Mouse (Mus musculus) hindbrain, embryonic 14.5 days (tissue): ENCODE results near the gene Tfr2. TPM values are rescaled to one million over a fixed set of nuclear protein-coding genes. Genes with fewer than 3 reads are reported as not detected.

Experiments used
- ATAC-seq: fragments of 200-750 bp; cut with Nextera tagmentation; 2 replicates; pipeline ENCODE4 v1.8.0; 2017; ENCODE audit warnings: moderate number of reproducible peaks, mild to moderate bottlenecking, moderate TSS enrichment, moderate library complexity; ENCODE audit not compliant: low FRiP score
- DNase-seq: peaks from one replicate; pipeline ENCODE4 v3.0.0-alpha.2; 2015; ENCODE audit warnings: low spot score
- H3K27ac ChIP-seq: fragments of 300-500 bp; sonication (generic); 2 replicates; pipeline ENCODE4 v1.5.1; 2014; ENCODE audit warnings: mild to moderate bottlenecking, moderate library complexity
- H3K27me3 ChIP-seq: fragments of 300-500 bp; sonication (generic); 2 replicates; pipeline ENCODE4 v1.6.1; 2014; ENCODE audit warnings: mild to moderate bottlenecking, low read length, mixed read lengths; ENCODE audit not compliant: control insufficient read depth, insufficient read depth
- H3K36me3 ChIP-seq: fragments of 300-500 bp; sonication (generic); replicated peaks from 2 replicates; pipeline ENCODE4 v1.6.1; 2014; ENCODE audit not compliant: control insufficient read depth, insufficient read depth
- H3K4me1 ChIP-seq: fragments of 300-500 bp; sonication (generic); replicated peaks from 2 replicates; pipeline ENCODE4 v1.6.1; 2014; ENCODE audit warnings: antibody characterized with exemption, low read length, mixed read lengths; ENCODE audit not compliant: control insufficient read depth, insufficient read depth
- H3K4me2 ChIP-seq: fragments of 300-500 bp; sonication (generic); replicated peaks from 2 replicates; pipeline ENCODE4 v1.6.1; 2014; ENCODE audit warnings: mild to moderate bottlenecking, moderate library complexity
- H3K4me3 ChIP-seq: fragments of 300-500 bp; sonication (generic); replicated peaks from 2 replicates; pipeline ENCODE4 v1.5.1; 2014; ENCODE audit warnings: mild to moderate bottlenecking, low read length
- H3K9ac ChIP-seq: fragments of 300-500 bp; sonication (generic); 2 replicates; pipeline ENCODE4 v1.6.1; 2014
- H3K9me3 ChIP-seq: fragments of 300-500 bp; sonication (generic); 2 replicates; pipeline ENCODE4 v1.6.1; 2016; ENCODE audit warnings: low read length; ENCODE audit not compliant: control insufficient read depth
- WGBS: fragments of 180-500 bp; shearing (Covaris S2); extraction: QIAGEN DNeasy Blood & Tissue Kit; methylation state at CpG from one replicate; pipeline ENCODE4 v1.1.7; 2014; 5-methylcytosine and 5-hydroxymethylcytosine counted together
- polyA plus RNA-seq: library from polyadenylated mRNA; unstranded; fragments of >200 nt; fragmentation: Nextera tagmentation; extraction: Ambion mirVana; gene quantifications from 2 replicates; pipeline ENCODE4 v1.2.1, GENCODE M21; 2014

The Tfr2 gene
- polyA plus RNA-seq: 5.3 and 5.6 TPM in 2 replicates

GRCm38 (mm10) chr5:137569665-137570064 lies at the start of gene Tfr2:
TSS of gene Tfr2 (plus strand) at chr5:137569840.
- WGBS: 35% methylated on average over 9 of the region's 9 CpGs
- Histone ChIP-seq H3K27me3 (no peaks in the 10 kb centered on the region), H3K27ac (no peak within 1 kb of the TSS), H3K4me3 (no peak within 1 kb of the TSS), H3K4me1 (no peaks in the 10 kb centered on the region), H3K4me2 (no peak within 1 kb of the TSS), H3K9ac (no peak within 1 kb of the TSS), H3K36me3 (peaks cover 25% of the 10 kb centered on the region), H3K9me3 (no peaks in the 10 kb centered on the region)
- DNase-seq (no peak), ATAC-seq (no peak)

GRCm38 (mm10) chr5:137521861-137522260 lies 47.8 kb upstream of the Tfr2 start:
- H3K27me3 ChIP-seq: no peaks in the 10 kb centered on the region
- H3K4me3 ChIP-seq: no peak overlapping the region
- H3K36me3 ChIP-seq: peaks cover 94% of the 10 kb centered on the region
- 82% methylated on average over 9 of the region's 9 CpGs for WGBS
- no peak overlapping the region for H3K9ac ChIP-seq
- DNase-seq: no peak
- no peaks in the 10 kb centered on the region for H3K9me3 ChIP-seq
- ATAC-seq: no peak
- no peak overlapping the region for H3K4me2 ChIP-seq
- H3K4me1 ChIP-seq: no peaks in the 10 kb centered on the region
- no peak overlapping the region for H3K27ac ChIP-seq

DNA sequence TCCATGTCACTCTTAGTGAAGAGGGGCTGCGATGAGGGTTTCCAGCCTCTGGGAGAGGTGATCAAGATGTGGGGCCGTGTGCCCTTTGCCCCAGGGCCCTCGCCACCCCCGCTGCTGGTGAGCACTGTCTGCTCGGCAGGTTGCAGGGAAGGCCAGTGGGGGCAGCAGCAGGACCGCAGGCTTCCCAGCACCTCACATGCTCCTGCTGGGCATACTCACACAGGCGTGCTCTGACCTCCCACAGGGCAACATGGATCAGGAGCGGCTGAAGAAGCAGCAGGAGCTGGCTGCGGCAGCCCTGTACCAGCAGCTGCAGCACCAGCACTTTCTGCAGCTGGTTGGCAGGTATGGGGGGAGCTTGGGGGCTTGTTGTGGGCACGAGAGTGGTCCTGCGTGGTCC lies 46.9 kb upstream of the Tfr2 start:
- no peak overlapping the region for H3K4me3 ChIP-seq
- no peak for ATAC-seq

DNA sequence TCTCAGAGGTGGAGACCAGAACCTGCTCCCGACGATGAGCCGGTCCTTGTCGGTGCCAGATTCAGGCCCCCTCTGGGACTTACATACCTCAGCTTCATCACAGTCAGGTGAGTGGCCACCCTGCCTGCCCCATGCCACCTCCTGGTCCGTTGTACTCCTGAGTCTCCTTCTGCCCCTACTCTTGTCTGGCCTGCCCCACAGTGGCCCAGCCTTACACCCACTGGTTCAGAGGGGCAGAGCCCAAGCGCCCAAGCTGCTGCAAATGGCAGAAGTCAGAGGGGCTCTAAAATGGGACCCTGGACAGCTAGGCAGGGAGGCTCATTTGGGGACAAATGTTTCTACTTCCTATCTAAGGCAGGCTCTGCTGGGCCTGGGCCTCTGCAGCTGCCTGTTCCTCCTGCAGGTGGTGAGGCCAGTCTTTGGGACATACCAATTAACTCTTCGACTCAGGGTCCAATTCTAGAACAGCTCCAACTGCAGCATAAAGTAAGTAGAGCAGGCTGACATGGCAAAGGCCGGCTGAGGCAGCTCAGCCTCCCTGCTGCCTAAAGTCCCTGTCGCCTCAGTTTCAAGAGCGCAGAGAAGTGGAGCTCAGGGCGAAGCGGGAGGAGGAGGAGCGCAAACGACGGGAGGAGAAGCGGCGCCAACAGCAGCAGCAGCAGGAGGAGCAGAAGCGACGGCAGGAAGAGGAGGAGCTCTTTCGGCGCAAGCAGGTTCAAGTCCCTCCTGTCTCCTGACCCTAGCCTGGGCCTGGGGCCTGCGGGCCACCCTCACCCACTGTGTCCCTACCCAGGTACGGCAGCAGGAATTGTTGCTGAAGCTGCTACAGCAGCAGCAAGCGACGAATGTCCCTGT lies 46.0 kb upstream of the Tfr2 start:
- no peak for ATAC-seq
- Histone ChIP-seq H3K4me3 (no peak overlapping the region), H3K9ac (no peak overlapping the region), H3K4me2 (no peak overlapping the region), H3K27ac (no peak overlapping the region), H3K4me1 (no peaks in the 10 kb centered on the region), H3K36me3 (peaks cover 99% of the 10 kb centered on the region), H3K9me3 (no peaks in the 10 kb centered on the region), H3K27me3 (no peaks in the 10 kb centered on the region)
- 84% methylated on average over 25 of the region's 25 CpGs for WGBS
- no peak for DNase-seq

More for the DNA sequence above, 46.9 kb upstream of the Tfr2 start:
- DNase-seq: no peak
- H3K36me3 ChIP-seq: peaks cover 99% of the 10 kb centered on the region
- WGBS: 76% methylated on average over 11 of the region's 11 CpGs
- H3K9me3 ChIP-seq: no peaks in the 10 kb centered on the region
- no peaks in the 10 kb centered on the region for H3K27me3 ChIP-seq
- H3K4me1 ChIP-seq: no peaks in the 10 kb centered on the region
- no peak overlapping the region for H3K9ac ChIP-seq
- no peak overlapping the region for H3K27ac ChIP-seq
- no peak overlapping the region for H3K4me2 ChIP-seq

- no peaks in the 10 kb centered on the region for H3K4me1 ChIP-seq
- 80% methylated on average over 8 of the region's 8 CpGs for WGBS
- H3K9ac ChIP-seq: no peak overlapping the region
- H3K36me3 ChIP-seq: peaks cover 99% of the 10 kb centered on the region
- ATAC-seq (no peak), DNase-seq (peak; percentile 20)
- no peak overlapping the region for H3K4me3 ChIP-seq
- H3K4me2 ChIP-seq: no peak overlapping the region
- no peak overlapping the region for H3K27ac ChIP-seq
- no peaks in the 10 kb centered on the region for H3K27me3 ChIP-seq
- H3K9me3 ChIP-seq: no peaks in the 10 kb centered on the region
These were observed 45.5 kb upstream of the Tfr2 start for GRCm38 (mm10) chr5:137524251-137524515.

DNA sequence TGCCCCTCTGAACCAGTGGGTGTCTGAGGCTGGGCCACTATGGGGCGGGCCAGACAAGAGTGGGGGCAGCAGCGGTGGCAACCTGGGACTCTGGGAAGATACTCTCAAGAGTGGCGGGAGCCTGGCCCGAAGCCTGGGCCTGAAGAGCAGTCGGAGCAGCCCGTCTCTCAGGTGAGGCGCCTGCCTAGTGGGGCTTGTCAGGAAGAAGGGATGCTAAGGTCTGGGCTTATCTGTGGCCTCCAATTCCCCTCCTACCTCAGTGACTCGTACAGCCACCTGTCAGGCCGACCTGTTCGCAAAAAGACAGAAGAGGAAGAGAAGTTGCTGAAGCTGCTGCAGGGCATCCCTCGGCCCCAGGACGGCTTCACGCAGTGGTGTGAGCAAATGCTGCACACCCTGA lies 45.0 kb upstream of the Tfr2 start:
- H3K9me3 ChIP-seq: no peaks in the 10 kb centered on the region
- DNase-seq: no peak
- no peak overlapping the region for H3K9ac ChIP-seq
- no peak overlapping the region for H3K27ac ChIP-seq
- no peak overlapping the region for H3K4me3 ChIP-seq
- no peak for ATAC-seq
- H3K4me1 ChIP-seq: peaks cover 2% of the 10 kb centered on the region; the same call in 1 of the 2 replicates
- WGBS: 87% methylated on average over 13 of the region's 13 CpGs
- no peak overlapping the region for H3K4me2 ChIP-seq
- H3K36me3 ChIP-seq: peaks cover 99% of the 10 kb centered on the region
- no peaks in the 10 kb centered on the region for H3K27me3 ChIP-seq

- WGBS: 76% methylated on average over 16 of the region's 16 CpGs
- ATAC-seq: no peak
- peaks cover 9% of the 10 kb centered on the region; the same call in 1 of the 2 replicates for H3K4me1 ChIP-seq
These were observed 44.1 kb upstream of the Tfr2 start for GRCm38 (mm10) chr5:137525511-137525910.

DNA sequence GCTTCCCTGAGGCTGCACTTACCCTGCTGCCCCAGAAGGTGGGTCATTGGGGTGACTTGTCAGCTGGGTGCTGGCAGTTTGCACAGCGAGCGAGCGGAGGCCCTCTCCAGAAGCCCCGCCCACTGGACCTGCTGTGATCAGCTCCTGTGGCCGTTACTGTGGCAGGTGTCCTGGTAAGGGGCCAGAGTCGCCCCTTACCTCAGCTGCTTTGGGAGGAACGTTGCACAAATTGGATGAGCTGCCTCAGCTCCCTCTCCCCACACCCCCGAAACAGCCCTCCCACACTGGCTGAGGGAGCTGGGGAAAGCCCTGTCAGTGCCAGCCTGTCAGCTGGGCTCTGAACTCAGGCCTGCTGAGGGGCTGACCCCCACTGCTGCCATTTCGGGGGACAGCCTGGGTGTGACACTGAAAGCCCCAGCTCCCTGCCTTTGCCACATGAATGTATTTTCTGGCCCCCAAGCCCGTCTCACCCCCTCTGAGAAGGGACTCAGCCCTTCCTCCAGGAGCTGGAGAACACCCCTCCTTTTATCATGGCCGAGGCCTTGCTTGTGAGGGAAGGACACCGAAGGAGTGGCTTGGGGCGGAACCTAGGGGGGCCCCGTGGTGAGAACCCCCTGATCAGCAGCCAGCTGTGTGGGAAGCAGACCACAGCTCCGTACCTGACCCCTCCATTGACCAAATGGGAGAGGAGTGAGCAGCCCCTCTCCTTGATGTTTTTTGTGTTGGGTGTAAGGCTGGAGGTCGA lies 43.3 kb upstream of the Tfr2 start:
- no peak overlapping the region for H3K4me3 ChIP-seq
- peak overlapping the region; percentile 18; the same call in 1 of the 2 replicates for H3K27ac ChIP-seq
- WGBS: 37% methylated on average over 16 of the region's 16 CpGs
- ATAC-seq: no peak
- H3K9ac ChIP-seq: peak overlapping the region; percentile 20; the same call in 1 of the 2 replicates
- DNase-seq: no peak
- peaks cover 9% of the 10 kb centered on the region; the same call in 1 of the 2 replicates for H3K4me1 ChIP-seq
- no peak overlapping the region for H3K4me2 ChIP-seq
- peaks cover 89% of the 10 kb centered on the region for H3K36me3 ChIP-seq
- H3K27me3 ChIP-seq: no peaks in the 10 kb centered on the region
- H3K9me3 ChIP-seq: no peaks in the 10 kb centered on the region

More at GRCm38 (mm10) chr5:137525511-137525910, 44.1 kb upstream of the Tfr2 start:
- Histone ChIP-seq H3K27me3 (no peaks in the 10 kb centered on the region), H3K9me3 (no peaks in the 10 kb centered on the region), H3K36me3 (peaks cover 98% of the 10 kb centered on the region), H3K4me3 (no peak overlapping the region), H3K4me2 (no peak overlapping the region), H3K27ac (no peak overlapping the region), H3K9ac (no peak overlapping the region)
- no peak for DNase-seq

DNA sequence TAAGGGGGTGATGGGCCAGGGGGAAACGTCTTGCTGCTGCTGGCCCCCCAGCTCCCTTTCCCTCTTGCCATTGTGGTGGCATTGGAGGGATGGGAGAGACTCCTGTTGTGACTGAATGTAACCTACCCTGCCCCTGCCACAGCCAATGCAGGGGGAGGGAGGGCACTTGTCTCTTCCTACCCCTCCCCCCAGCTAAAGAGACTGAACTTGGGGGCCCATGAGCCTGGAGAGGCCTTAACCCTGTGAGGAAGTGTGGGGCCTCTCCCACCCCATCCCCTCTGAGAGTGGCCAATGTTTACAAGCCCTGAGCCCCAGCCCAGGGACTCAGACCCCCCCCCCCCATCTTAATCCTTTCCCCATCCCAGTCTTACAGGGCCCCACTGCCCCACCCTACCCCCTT lies 42.2 kb upstream of the Tfr2 start:
- Histone ChIP-seq H3K4me1 (peaks cover 9% of the 10 kb centered on the region; the same call in 1 of the 2 replicates), H3K4me2 (no peak overlapping the region), H3K27ac (no peak overlapping the region), H3K9me3 (no peaks in the 10 kb centered on the region), H3K36me3 (peaks cover 79% of the 10 kb centered on the region), H3K9ac (no peak overlapping the region), H3K4me3 (no peak overlapping the region), H3K27me3 (no peaks in the 10 kb centered on the region)
- no peak for ATAC-seq
- whole genome bisulfite sequencing: 54% methylated on average over 1 of the region's 1 CpGs
- no peak for DNase-seq
